Mouse (Mus musculus) lung, postnatal 0 days (tissue): ENCODE results near the gene Znrf2.

Experiments used
- CTCF ChIP-seq: IDR thresholded peaks from 2 replicates; pipeline ENCODE4 v1.5.1; 2016; ENCODE audit warnings: antibody characterized with exemption, mild to moderate bottlenecking
- EP300 ChIP-seq: IDR thresholded peaks from 2 replicates; pipeline ENCODE4 v1.6.1; 2016; ENCODE audit warnings: antibody characterized with exemption, mild to moderate bottlenecking, control low read depth

GRCm38 (mm10) chr6:54836666-54837065, 19.9 kb downstream of the Znrf2 start:
- TF ChIP-seq CTCF = no peak
- TF ChIP-seq EP300 = no peak
